Mouse (Mus musculus) A20 (cell line): ENCODE data around the gene Pfn1.
A peak's percentile ranks its signal among the peaks of the same experiment; 100 is the strongest.

Source experiments
- DNase-seq: peaks from one replicate; pipeline ENCODE4 v3.0.0-alpha.2; 2011; ENCODE audit warnings: low read depth, low spot score

The Pfn1 gene

GRCm38 (mm10) chr11:70674501-70674900, 20.1 kb upstream of the Pfn1 start:
- no peak for DNase-seq

GRCm38 (mm10) chr11:70674014-70674413, 19.6 kb upstream of the Pfn1 start:
- DNase-seq: no peak

DNA sequence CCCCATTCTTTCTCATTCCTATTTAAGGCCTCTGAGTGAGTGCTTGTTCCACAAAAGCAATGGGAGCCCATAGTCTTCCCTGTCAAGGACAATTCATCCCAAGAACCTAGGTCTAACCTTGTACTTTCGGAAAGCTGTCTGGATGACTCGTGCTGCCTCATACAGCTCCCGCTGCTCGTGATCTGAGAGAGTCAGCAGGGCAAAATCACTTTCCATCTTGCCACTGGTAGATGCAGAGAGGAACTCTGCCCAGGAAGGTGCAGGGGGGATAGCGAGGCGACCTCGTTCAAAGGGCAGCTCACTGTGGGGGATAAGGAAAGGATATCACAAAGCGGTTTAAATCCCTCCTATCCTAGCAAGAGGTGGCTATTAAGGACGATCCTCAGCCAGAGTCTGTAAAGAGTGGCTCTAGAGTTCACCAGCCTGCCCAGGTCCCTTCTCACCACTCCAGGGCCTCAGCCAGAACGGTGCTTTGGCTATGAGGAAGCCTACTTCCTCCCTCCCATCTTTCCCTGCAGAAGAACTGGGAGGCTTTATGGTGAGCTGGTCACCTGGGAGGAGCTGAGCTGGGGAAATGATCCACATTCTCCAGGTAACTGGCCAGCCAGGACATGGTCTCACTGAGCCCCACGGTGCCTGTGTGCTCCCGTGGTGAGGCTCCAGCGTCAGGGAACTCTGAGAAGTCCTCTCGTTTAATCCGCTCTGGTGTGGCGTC, 17.0 kb upstream of the Pfn1 start:
- DNase-seq: no peak

DNA sequence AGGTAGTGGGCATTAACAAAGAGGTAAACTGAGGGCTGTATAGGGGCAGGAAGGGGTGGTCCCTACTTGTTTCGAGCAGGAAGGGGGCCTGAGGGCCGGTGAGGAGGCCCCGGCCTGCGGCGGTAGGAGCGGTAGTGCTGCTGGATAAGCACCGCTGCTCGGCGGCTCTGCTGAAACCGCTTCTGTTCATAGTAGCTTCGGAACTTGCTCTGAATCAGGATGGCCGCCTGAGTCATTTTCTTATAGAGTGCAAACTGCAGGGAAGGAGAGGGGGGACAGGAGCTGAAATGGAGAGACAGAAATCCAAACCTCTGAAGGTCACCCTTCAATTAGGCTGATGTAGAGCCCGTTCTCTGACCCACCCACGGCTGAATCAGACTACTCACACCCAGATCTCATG, 16.0 kb upstream of the Pfn1 start:
- no peak for DNase-seq

GRCm38 (mm10) chr11:70669582-70670345, 15.3 kb upstream of the Pfn1 start:
- DNase-seq: peak; percentile 94

DNA sequence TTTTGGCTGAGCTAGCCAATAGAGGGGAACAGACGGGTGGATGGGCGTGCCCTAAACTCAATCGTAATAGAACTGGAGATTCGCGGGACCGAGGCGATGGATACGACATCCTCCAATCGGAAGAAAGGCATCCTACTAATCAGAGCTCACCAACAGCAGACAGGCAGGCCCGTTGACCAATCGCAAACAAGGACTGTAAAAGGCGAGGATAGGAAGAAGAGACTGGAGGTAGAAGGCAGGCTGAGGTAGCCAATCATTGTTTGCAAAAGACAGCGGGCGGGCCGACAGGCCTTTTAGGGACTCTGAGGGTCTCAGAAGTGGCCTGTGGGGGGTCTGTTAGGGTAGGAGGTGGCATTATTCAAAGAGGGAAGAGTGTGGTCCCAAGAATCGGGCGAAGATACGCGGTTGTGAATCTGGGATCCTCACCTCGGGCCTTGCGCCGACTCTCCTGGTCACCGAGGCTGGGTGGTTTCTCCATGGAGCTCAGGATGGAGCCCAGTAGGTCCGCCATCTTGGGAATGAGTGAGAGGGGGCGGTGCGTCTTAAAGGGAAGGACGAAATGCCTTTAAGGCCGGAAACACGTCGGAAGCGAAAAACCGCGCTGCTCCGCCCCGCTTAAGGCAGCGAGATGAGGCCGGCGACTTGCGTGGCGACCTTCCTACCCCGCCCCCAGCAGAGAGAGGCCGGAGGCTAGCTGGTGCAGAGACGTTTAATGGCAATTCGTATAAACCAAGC, 14.5 kb upstream of the Pfn1 start, which contains the start of gene Spag7:
Gene Spag7 (minus strand): TSS at position 646 of the 735 bp plus-strand sequence.
- DNase-seq: peak; percentile 99

DNA sequence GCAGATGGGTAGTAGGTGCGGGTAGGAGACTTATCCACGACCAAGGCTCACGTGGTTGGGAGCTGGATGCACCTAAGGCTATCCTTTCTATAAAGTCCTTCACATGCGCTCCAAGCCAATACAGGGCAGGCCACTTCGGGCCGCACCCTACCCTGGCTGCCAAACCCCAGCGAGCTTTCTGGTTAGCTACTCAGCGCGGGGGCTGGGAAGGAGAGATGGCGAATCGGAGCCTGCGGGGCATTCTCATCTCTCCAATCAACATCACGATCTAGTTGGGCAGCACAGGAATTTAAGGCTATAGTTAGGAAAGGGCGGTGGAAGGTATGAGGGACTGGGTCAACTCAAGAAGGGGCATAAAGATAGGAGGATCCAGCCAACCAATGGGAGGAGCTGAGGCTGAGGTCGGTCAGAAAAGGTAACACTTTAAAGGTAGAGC, 13.9 kb upstream of the Pfn1 start:
- no peak for DNase-seq

DNA sequence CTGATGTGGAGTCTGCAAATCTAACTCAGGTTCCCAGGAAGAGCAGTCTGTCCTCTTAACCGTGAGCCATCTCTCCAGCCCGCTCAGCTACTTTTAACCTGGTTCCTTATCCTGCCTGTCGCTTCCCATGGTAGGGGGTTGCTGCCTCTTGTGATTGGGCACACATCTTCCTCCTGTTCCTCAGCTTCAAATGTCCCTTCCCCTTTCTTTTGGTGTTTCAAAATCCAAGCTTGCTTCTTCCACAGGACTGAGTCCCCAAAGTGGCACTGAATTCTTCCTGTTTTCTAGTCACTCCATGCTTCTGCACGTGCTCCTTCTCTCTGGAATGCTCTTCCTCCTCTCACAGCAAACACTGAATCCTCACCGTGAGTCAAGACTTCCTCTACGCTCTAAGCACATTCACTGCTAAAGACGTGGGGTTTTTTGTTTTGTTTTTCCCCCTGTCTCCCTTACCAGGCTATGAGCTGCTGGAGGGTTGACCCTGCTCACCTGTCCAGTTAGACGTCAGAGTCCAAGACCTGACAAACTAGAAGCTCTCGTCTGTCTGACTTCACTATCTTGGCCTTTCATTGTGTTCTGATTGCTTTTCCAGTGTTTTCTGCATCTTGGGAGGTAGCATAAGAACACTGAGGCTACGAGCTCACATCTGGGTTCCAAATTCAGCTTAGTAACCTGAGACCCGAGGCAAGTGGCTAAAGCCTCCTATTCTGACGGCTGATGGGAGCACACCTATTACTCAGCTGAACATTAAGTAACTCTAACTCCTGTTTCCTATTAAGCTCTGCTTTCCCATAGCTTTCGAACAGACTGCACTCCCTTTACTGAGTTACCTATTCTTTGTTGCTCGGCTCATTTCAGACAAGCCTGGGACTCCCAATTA, 13.1 kb upstream of the Pfn1 start:
- no peak for DNase-seq

DNA sequence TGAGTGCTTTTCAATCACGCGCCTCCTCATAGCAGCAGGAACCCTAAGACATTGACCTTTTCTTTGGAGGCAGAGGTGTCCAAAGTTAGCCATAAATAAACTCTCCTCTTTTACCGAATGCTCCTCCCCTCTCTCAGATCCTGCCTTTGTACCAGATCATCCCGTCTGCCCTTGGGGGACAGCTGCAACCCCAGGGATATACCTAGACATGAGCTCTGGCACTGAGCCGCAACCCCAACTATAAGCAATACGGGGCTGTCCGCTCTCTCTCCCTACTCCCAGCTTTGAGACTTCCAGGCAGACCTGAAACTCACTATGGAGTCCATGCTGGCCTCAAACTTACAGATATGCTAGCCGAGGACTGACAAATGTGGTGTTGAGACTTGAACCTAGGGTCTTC, 12.2 kb upstream of the Pfn1 start:
- DNase-seq: no peak

DNA sequence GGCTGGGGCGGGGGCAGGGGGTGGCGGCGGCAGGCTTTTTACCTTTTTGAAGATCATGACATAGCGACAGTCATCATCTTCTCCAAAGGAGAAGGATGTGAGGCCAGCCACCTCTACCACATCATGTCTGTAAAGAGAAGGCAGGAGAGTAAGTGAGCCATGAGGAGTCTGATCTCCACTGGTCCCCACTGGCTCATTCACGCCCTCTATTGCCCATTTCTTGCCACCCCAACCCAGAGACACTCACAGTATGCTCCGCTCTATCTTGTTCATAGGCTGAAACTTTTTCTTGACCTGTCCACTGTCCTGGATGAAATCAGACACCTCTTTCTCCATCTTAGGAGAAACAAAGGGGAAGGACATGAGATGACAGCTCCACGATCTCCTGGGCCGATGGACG, 10.3 kb upstream of the Pfn1 start:
- DNase-seq: peak; percentile 15

GRCm38 (mm10) chr11:70663957-70664356, 9.5 kb upstream of the Pfn1 start:
- DNase-seq: no peak

DNA sequence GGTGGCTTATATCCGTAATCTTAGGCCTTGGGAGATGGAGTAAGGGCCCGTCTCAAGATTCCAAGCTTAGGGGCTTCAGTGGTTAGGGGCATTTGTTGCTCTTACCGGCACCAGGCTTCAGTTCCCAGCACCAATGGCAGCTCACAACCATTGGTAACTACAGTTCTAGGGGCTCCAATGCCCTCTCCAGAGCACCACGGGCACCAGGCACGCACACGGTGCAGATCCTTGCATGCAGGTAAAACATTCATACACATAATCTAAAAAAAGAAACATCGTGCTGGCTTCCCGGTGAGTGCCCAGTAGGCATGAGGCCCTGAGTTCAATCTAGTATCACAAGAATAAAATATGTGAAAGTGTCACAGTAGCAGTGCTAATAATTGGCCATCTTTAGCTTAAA, 8.7 kb upstream of the Pfn1 start:
- DNase-seq: no peak

GRCm38 (mm10) chr11:70660571-70660970, 6.1 kb upstream of the Pfn1 start:
- DNase-seq: no peak

- no peak for DNase-seq
Observed at GRCm38 (mm10) chr11:70658942-70659341, 4.5 kb upstream of the Pfn1 start.

DNA sequence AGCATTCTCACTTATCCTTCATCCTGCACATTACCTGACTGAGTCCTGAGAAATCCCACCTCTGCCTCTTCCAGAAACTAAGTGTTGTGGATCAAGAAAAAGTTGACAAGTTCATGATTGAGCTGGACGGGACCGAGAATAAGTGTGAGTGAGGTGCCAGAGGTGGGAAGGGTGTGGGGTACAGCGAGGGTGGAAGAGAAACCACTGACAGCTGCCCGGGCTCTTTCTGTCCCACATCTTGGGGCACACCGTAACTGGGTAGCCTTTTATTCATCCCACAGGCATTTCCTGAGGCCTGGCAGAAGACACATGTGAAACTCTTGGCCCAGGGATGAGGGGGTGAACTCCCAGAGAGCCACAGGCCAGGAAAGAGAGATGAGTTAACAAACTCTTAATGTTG, 4.1 kb upstream of the Pfn1 start:
- no peak for DNase-seq

DNA sequence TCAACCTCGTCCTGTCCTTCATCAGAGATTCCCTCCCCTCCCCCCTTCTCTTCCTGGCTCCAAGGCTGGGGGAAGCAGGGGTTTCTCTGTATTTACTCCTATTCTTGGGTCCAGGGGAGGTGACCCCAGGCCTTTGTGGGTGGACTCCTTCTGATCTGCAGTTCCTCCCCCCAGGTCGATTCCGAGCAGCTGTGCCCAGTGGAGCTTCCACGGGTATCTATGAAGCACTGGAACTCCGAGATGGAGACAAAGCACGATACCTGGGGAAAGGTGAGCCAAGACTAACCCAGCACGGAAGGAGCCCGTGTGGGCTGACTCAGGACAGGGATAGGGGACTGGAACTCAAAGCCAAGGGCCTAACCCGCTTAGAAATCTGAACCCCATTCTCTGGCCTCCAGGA, 3.5 kb upstream of the Pfn1 start:
- no peak for DNase-seq

GRCm38 (mm10) chr11:70657573-70657972, 3.1 kb upstream of the Pfn1 start:
- peak; percentile 51 for DNase-seq

GRCm38 (mm10) chr11:70656964-70657363, 2.5 kb upstream of the Pfn1 start, which contains the start of gene Eno3:
TSS of gene Eno3 (plus strand) at chr11:70657202.
- no peak for DNase-seq

DNA sequence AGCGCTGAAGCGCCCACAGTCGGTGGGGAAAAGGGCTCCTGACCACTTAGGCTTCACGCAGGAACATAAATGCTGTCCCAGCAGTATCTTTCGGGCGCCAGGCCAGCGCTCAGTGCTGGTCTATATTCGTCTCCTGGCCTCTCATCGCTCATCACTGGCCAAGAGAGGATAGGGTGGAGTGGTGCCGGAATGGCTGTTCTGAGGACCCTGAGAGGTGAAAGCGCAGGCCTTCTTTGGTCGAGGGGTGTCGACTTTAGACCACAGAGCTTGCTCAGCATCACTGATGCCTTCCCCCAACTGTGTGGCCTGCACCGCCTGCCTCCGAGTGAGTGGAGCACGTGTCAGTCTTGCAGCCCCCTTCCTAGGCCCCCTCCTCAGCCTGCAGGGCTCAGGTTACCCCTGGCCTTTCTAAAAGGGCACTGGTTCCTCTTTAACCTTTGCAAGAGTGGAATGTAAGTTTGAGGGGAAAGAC, 2.0 kb upstream of the Pfn1 start:
- DNase-seq: peak; percentile 75

GRCm38 (mm10) chr11:70655571-70656455, 1.4 kb upstream of the Pfn1 start:
- peak; percentile 92 for DNase-seq
